Mouse (Mus musculus) ovary, postnatal 10 days (tissue): Measurements from ENCODE around the gene Mroh7.

ENCODE experiments used
- DNase-seq: peaks from one replicate; pipeline ENCODE4 v3.0.0; 2022; ENCODE audit warnings: low spot score

The Mroh7 gene

GRCm38 (mm10) chr4:106632313-106632712 is 98.4 kb downstream of the Mroh7 start:
- no peak for DNase-seq
